22 mouse cellular contexts compared by ENCODE assay signal in genomic region chr5:140276779-140277178, GRCm38 (mm10). TPM values are rescaled to one million over a fixed set of nuclear protein-coding genes. Genes with fewer than 3 reads are reported as not detected.
DNase-seq lines count a peak whose midpoint lies in the region; ATAC-seq and TF ChIP-seq lines count a peak whose summit lies in the region.
"Had no signal": no experiment of that assay in that cellular context is flagged by ENCODE, and none has a peak within 500 bp of the region (broad histone marks: within the 10 kb centered on the region; RNA-seq: fewer than 3 reads in every experiment).

No protein-coding gene starts in this region.

- no peak overlapping the region for H3K4me3 ChIP-seq in forebrain, embryonic 14.5 days (ENCODE audit: low read depth, low read length)
- H3K4me3 ChIP-seq in forebrain, embryonic 10.5 days: no peak overlapping the region
- H3K4me3 ChIP-seq: embryonic facial prominence, embryonic 15.5 days; erythroblast, embryonic 14.5 days; heart, embryonic 10.5 days; hindbrain, embryonic 13.5 days had no signal

- H3K36me3 ChIP-seq in forebrain, embryonic 14.5 days (ENCODE audit: control insufficient read depth, insufficient read depth, low read length): peaks cover 7% of the 10 kb centered on the region; the same call in 1 of the 2 replicates
- H3K36me3 ChIP-seq in forebrain, embryonic 10.5 days (replicated peaks): peaks cover 70% of the 10 kb centered on the region

- 0 out of 2 replicates have a peak, but pooled peaks cover 3% of the 10 kb centered on the region for H3K4me1 ChIP-seq in forebrain, embryonic 14.5 days (ENCODE audit: control insufficient read depth, insufficient read depth, low read length)
- no peaks in the 10 kb centered on the region for H3K4me1 ChIP-seq in forebrain, embryonic 10.5 days
- H3K4me1 ChIP-seq: heart, embryonic 10.5 days had no signal

- no peak overlapping the region for H3K9ac ChIP-seq in forebrain, embryonic 14.5 days (ENCODE audit: low read length)
- H3K9ac ChIP-seq: embryonic facial prominence, embryonic 15.5 days; hindbrain, embryonic 13.5 days had no signal

- peak; percentile 24 for DNase-seq in forebrain, embryonic 14.5 days (ENCODE audit: low spot score)
- no peak for DNase-seq in forebrain, embryonic 10.5 days (ENCODE audit: extremely low spot score, low spot score)
- peak; percentile 38 for DNase-seq in layer of hippocampus, adult 9-11 months
- DNase-seq in layer of hippocampus, postnatal 10 days (ENCODE audit: low spot score in 2 of 2): no peak
- peak; percentile 69 for DNase-seq in brain, embryonic 14.5 days (ENCODE audit: low read depth)
- DNase-seq: adrenal gland, adult 2 months; adrenal gland, postnatal 25 days; cerebellum, adult 11 months; cerebellum, adult 9-10 months; cerebellum, postnatal 25 days; gastrocnemius, postnatal 10 days; heart, adult 18-20 months; heart, postnatal 14 days; kidney, adult 11 months had no signal

- H3K9me3 ChIP-seq in forebrain, embryonic 14.5 days (replicated peaks; ENCODE audit: control insufficient read depth, low read length): no peaks in the 10 kb centered on the region
- H3K9me3 ChIP-seq in forebrain, embryonic 10.5 days: no peaks in the 10 kb centered on the region
- H3K9me3 ChIP-seq: embryonic facial prominence, embryonic 15.5 days; heart, embryonic 10.5 days; hindbrain, embryonic 13.5 days had no signal

- 79% methylated on average over 6 of the region's 6 CpGs for WGBS in forebrain, embryonic 14.5 days
- WGBS in forebrain, embryonic 10.5 days: 89% methylated on average over 6 of the region's 6 CpGs

- H3K27me3 ChIP-seq in forebrain, embryonic 14.5 days (replicated peaks; ENCODE audit: control insufficient read depth, insufficient read depth, low read length): no peaks in the 10 kb centered on the region
- H3K27me3 ChIP-seq in forebrain, embryonic 10.5 days (ENCODE audit: poor library complexity, severe bottlenecking): no peaks in the 10 kb centered on the region
- H3K27me3 ChIP-seq: CH12.LX; embryonic facial prominence, embryonic 15.5 days; hindbrain, embryonic 13.5 days; Patski had no signal

- TF ChIP-seq CTCF in brain, embryonic 14.5 days (IDR thresholded peaks at IDR 0.05; ENCODE audit: borderline replicate concordance, extremely low read depth, insufficient read depth, insufficient read length): no peak

- peak overlapping the region; percentile 17; the same call in 1 of the 2 replicates for H3K27ac ChIP-seq in forebrain, embryonic 14.5 days (ENCODE audit: low read depth, low read length)
- no peak overlapping the region for H3K27ac ChIP-seq in forebrain, embryonic 10.5 days
- H3K27ac ChIP-seq: embryonic facial prominence, embryonic 15.5 days; heart, embryonic 10.5 days; hindbrain, embryonic 13.5 days; hindbrain, postnatal 0 days had no signal

- TF ChIP-seq POLR2A in brain, embryonic 14.5 days (IDR thresholded peaks at IDR 0.05; ENCODE audit: borderline replicate concordance, extremely low read depth, insufficient read depth, insufficient read length, poor library complexity, severe bottlenecking): no peak

- H3K4me2 ChIP-seq in forebrain, embryonic 14.5 days (ENCODE audit: low read length): no peak overlapping the region
- H3K4me2 ChIP-seq: embryonic facial prominence, embryonic 15.5 days; hindbrain, embryonic 13.5 days had no signal

- ATAC-seq in forebrain, embryonic 14.5 days: peak; percentile 72; the same call in 1 of the 2 replicates
- no peak for ATAC-seq in activated CD4-positive, CD25-positive, alpha-beta regulatory T cell, adult 4 months
- ATAC-seq: hindbrain, postnatal 0 days; Patski had no signal

RNA-seq across cellular contexts. Expression of gene Mad1l1, which starts 44.6 kb away (rescaled TPM):
- polyA plus RNA-seq in forebrain, embryonic 14.5 days (2014; fragmentation: Nextera tagmentation; extraction: Ambion mirVana): 29.2 and 32.4 TPM in 2 replicates
- 60.8 and 62.7 TPM in 2 replicates for polyA plus RNA-seq in forebrain, embryonic 10.5 days (2016; fragmentation: Nextera tagmentation; extraction: Ambion mirVana)
- total RNA-seq in layer of hippocampus, postnatal 10 days (2021): 10 to 100 TPM; 20.1 to 20.7 TPM
- 29.9 and 30.0 TPM in 2 replicates for polyA plus RNA-seq in brain, embryonic 14.5 days (2012; rRNA removed)
- 10 to 100 TPM; 19.3 to 23.1 TPM for polyA plus RNA-seq in activated CD4-positive, CD25-positive, alpha-beta regulatory T cell, adult 4 months (2017; shearing (Covaris generic))

RNA-seq across cellular contexts. Expression of gene Nudt1, which starts 44.7 kb away (rescaled TPM):
- 18.3 and 24.5 TPM in 2 replicates for polyA plus RNA-seq in forebrain, embryonic 14.5 days (2014; fragmentation: Nextera tagmentation; extraction: Ambion mirVana)
- polyA plus RNA-seq in forebrain, embryonic 10.5 days (2016; fragmentation: Nextera tagmentation; extraction: Ambion mirVana): 57.4 TPM in 2 replicates
- total RNA-seq in layer of hippocampus, postnatal 10 days (2021): 1 to 10 TPM; 5.8 to 7.5 TPM
- polyA plus RNA-seq in brain, embryonic 14.5 days (2012; rRNA removed): 17.3 and 20.1 TPM in 2 replicates
- 10 to 100 TPM; 17.6 to 24.4 TPM for polyA plus RNA-seq in activated CD4-positive, CD25-positive, alpha-beta regulatory T cell, adult 4 months (2017; shearing (Covaris generic))

RNA-seq across cellular contexts. Expression of gene Mrm2, which starts 54.9 kb away (rescaled TPM):
- 24.5 and 28.3 TPM in 2 replicates for polyA plus RNA-seq in forebrain, embryonic 14.5 days (2014; fragmentation: Nextera tagmentation; extraction: Ambion mirVana)
- 22.9 TPM in 2 replicates for polyA plus RNA-seq in forebrain, embryonic 10.5 days (2016; fragmentation: Nextera tagmentation; extraction: Ambion mirVana)
- 1 to 10 TPM; 8.4 to 9.4 TPM for total RNA-seq in layer of hippocampus, postnatal 10 days (2021)
- polyA plus RNA-seq in brain, embryonic 14.5 days (2012; rRNA removed): 14.4 and 15.4 TPM in 2 replicates
- polyA plus RNA-seq in activated CD4-positive, CD25-positive, alpha-beta regulatory T cell, adult 4 months (2017; shearing (Covaris generic)): 10 to 100 TPM in 1 of 2 experiments, 1 to 10 TPM in 1; 8.3 to 10.7 TPM

Comparison
In these comparisons a context has a peak if more than half of its experiments do, and no peak if none do; other contexts are left out.
1. DNase-seq: peak in forebrain, embryonic 14.5 days (single experiment), layer of hippocampus, adult 9-11 months (single experiment) and brain, embryonic 14.5 days (single experiment); none in forebrain, embryonic 10.5 days (single experiment) and layer of hippocampus, postnatal 10 days (0 of 2).